Mouse (Mus musculus) limb, embryonic 10.5 days (tissue): ENCODE data around the gene Cntnap5c. TPM values are rescaled to one million over a fixed set of nuclear protein-coding genes. Genes with fewer than 3 reads are reported as not detected.

Experiments
- DNase-seq: peaks from one replicate; pipeline ENCODE4 v3.0.0-alpha.2; 2017; ENCODE audit warnings: low spot score
- H3K27ac ChIP-seq: fragments of 300-500 bp; sonication (generic); 2 replicates; pipeline ENCODE4 v1.5.1; 2016; ENCODE audit warnings: mild to moderate bottlenecking
- H3K27me3 ChIP-seq: fragments of 300-500 bp; sonication (generic); 2 replicates; pipeline ENCODE4 v1.6.1; 2016; ENCODE audit warnings: low read depth, mild to moderate bottlenecking; ENCODE audit not compliant: poor library complexity, severe bottlenecking
- H3K36me3 ChIP-seq: fragments of 300-500 bp; sonication (generic); 2 replicates; pipeline ENCODE4 v1.6.1; 2016; ENCODE audit warnings: mild to moderate bottlenecking, moderate library complexity
- H3K4me1 ChIP-seq: fragments of 300-500 bp; sonication (generic); 2 replicates; pipeline ENCODE4 v1.6.1; 2016
- H3K4me3 ChIP-seq: fragments of 300-500 bp; sonication (generic); 2 replicates; pipeline ENCODE4 v1.5.1; 2016; ENCODE audit warnings: mild to moderate bottlenecking, moderate library complexity
- H3K9me3 ChIP-seq: fragments of 300-500 bp; sonication (generic); replicated peaks from 2 replicates; pipeline ENCODE4 v1.6.1; 2016; ENCODE audit warnings: mild to moderate bottlenecking
- WGBS: fragments of 180-500 bp; shearing (Covaris S2); methylation state at CpG from one replicate; pipeline ENCODE4 v1.1.7; 2016; 5-methylcytosine and 5-hydroxymethylcytosine counted together
- polyA plus RNA-seq: library from polyadenylated mRNA; unstranded; fragments of >200 nt; fragmentation: Nextera tagmentation; extraction: Ambion mirVana; gene quantifications from 2 replicates; pipeline ENCODE4 v1.2.1, GENCODE M21; 2016

The Cntnap5c gene
- polyA plus RNA-seq, 1 experiment from 2014 or later: not detected

DNA sequence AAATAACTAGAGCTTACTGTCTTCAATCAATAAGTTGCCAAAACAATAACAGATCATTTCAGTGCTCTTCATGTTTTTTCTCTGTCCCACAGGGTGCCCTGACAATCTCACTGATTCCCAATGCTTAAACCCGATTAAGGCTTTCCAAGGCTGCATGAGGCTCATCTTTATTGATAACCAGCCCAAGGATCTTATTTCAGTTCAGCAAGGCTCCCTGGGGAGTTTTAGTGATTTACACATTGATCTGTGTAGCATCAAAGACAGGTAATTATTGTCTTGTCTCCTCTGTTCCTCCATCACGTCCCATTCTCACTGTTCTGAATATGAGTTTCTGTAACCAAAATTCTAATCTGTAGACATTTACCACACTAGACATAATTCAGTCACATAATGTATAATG lies 335.1 kb downstream of the Cntnap5c start:
- Histone ChIP-seq H3K27me3 (no peaks in the 10 kb centered on the region), H3K4me3 (no peak overlapping the region), H3K27ac (no peak overlapping the region), H3K4me1 (no peaks in the 10 kb centered on the region), H3K36me3 (no peaks in the 10 kb centered on the region), H3K9me3 (no peaks in the 10 kb centered on the region)
- no peak for DNase-seq
- WGBS: 75% methylated on average over 2 of the region's 2 CpGs

GRCm38 (mm10) chr17:58107901-58108300 lies 338.5 kb downstream of the Cntnap5c start:
- 93% methylated on average over 3 of the region's 3 CpGs for WGBS
- no peak for DNase-seq
- H3K36me3 ChIP-seq: no peaks in the 10 kb centered on the region
- no peaks in the 10 kb centered on the region for H3K4me1 ChIP-seq
- no peak overlapping the region for H3K4me3 ChIP-seq
- no peaks in the 10 kb centered on the region for H3K27me3 ChIP-seq
- H3K9me3 ChIP-seq: no peaks in the 10 kb centered on the region
- H3K27ac ChIP-seq: no peak overlapping the region

GRCm38 (mm10) chr17:58108335-58108734 lies 339.0 kb downstream of the Cntnap5c start:
- 83% methylated on average over 1 of the region's 1 CpGs for WGBS
- Histone ChIP-seq H3K27ac (no peak overlapping the region), H3K27me3 (no peaks in the 10 kb centered on the region), H3K4me3 (no peak overlapping the region), H3K36me3 (no peaks in the 10 kb centered on the region), H3K4me1 (no peaks in the 10 kb centered on the region), H3K9me3 (no peaks in the 10 kb centered on the region)
- DNase-seq: no peak

GRCm38 (mm10) chr17:58187171-58187570 lies 417.8 kb downstream of the Cntnap5c start:
- no peak overlapping the region for H3K4me3 ChIP-seq
- WGBS: 79% methylated on average over 1 of the region's 1 CpGs
- no peak for DNase-seq
- no peaks in the 10 kb centered on the region for H3K27me3 ChIP-seq
- no peaks in the 10 kb centered on the region for H3K36me3 ChIP-seq
- H3K27ac ChIP-seq: no peak overlapping the region
- H3K9me3 ChIP-seq: no peaks in the 10 kb centered on the region
- no peaks in the 10 kb centered on the region for H3K4me1 ChIP-seq

DNA sequence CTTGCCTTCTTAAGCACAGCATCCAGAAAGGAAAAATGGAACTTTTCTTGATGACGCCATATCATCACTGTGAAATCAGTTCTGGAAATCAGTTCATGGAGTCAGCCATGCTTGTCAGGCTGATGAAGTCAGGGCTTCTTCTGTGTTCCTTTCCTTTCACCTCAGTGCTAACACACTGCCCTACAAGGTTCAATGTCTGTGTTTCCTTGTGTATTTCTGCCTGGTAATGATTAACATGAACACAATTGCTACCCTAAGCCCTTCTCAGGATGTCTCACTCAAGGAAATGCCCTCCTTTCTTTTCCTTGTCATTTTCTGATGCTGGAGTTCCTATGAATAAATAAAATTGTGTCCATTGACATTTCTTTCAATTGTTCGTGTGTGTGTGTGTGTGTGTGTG lies 431.8 kb downstream of the Cntnap5c start:
- Histone ChIP-seq H3K4me3 (no peak overlapping the region), H3K36me3 (no peaks in the 10 kb centered on the region), H3K27ac (no peak overlapping the region), H3K9me3 (no peaks in the 10 kb centered on the region), H3K4me1 (no peaks in the 10 kb centered on the region), H3K27me3 (no peaks in the 10 kb centered on the region)
- WGBS: 88% methylated on average over 2 of the region's 2 CpGs
- DNase-seq: no peak

- no peak overlapping the region for H3K4me3 ChIP-seq
- WGBS: 87% methylated on average over 2 of the region's 2 CpGs
- no peaks in the 10 kb centered on the region for H3K36me3 ChIP-seq
- DNase-seq: no peak
- H3K27me3 ChIP-seq: no peaks in the 10 kb centered on the region
- no peak overlapping the region for H3K27ac ChIP-seq
- no peaks in the 10 kb centered on the region for H3K9me3 ChIP-seq
- H3K4me1 ChIP-seq: no peaks in the 10 kb centered on the region
Observed at GRCm38 (mm10) chr17:58268058-58268457, 498.7 kb downstream of the Cntnap5c start.

DNA sequence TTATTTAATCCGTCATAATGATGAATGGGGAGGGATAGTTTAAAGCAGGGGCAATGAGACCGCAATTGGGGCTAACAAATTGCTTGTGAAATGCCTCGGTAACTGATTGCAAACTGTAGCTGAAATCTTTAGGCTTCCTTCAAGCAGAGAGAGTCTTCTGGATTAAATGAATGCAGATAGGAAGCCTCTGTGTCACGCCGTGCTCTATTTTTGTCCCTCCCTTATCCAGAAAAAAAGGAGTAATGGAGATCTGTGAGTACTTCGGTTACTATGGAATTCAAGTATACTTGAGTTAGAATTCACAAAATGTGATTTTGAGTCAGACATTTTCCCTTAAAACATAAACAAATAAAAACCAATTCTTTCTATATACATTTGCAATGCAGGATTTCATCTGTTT lies 581.9 kb downstream of the Cntnap5c start:
- H3K27me3 ChIP-seq: no peaks in the 10 kb centered on the region
- no peak overlapping the region for H3K27ac ChIP-seq
- H3K4me1 ChIP-seq: peaks cover 3% of the 10 kb centered on the region
- 88% methylated on average over 6 of the region's 6 CpGs for WGBS
- H3K36me3 ChIP-seq: no peaks in the 10 kb centered on the region
- H3K4me3 ChIP-seq: no peak overlapping the region
- no peaks in the 10 kb centered on the region for H3K9me3 ChIP-seq
- DNase-seq: no peak

- H3K27me3 ChIP-seq: no peaks in the 10 kb centered on the region
- no peak overlapping the region for H3K27ac ChIP-seq
- DNase-seq: no peak
- H3K4me3 ChIP-seq: no peak overlapping the region
- peaks cover 7% of the 10 kb centered on the region for H3K4me1 ChIP-seq
- no peaks in the 10 kb centered on the region for H3K9me3 ChIP-seq
- no peaks in the 10 kb centered on the region for H3K36me3 ChIP-seq
- WGBS: 49% methylated on average over 2 of the region's 2 CpGs
Observed at GRCm38 (mm10) chr17:58356224-58356623, 586.9 kb downstream of the Cntnap5c start.

DNA sequence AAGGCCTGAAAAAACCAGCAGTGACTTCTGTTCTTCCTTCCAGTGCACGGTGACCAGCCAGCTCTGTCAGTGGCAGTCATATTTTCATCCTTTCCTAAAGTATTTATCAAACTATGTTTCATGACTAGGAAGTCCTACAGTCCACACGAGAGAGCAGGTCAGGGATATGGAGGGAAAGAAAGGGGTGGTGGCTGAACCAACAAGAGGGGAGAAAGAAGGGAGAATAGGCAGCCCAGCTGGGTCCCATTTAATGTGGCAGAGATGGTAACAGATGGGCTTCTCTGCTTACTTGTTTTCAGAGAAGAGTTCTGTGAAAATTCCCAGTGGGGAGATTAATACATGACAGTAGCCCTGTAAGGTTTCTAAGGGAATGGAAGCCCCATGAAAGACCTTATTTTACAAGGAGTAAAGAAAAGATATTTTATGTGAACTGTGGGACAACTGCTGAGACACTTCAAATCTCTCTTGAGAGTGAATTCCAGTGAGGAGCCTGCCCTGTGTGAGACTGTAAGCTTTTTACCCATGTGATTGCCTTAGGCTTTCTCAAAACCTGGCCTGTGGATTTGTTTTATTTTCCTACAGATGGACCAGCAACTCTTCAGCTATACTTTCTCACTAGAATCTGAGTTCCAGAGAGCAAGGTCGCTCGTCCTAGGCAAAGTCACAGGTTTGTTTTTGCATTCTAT lies 594.4 kb downstream of the Cntnap5c start:
- Histone ChIP-seq H3K36me3 (no peaks in the 10 kb centered on the region), H3K27ac (no peak overlapping the region), H3K4me3 (no peak overlapping the region), H3K27me3 (no peaks in the 10 kb centered on the region), H3K4me1 (no peaks in the 10 kb centered on the region), H3K9me3 (no peaks in the 10 kb centered on the region)
- 85% methylated on average over 4 of the region's 4 CpGs for WGBS
- no peak for DNase-seq

- H3K4me3 ChIP-seq: no peak overlapping the region
- no peak for DNase-seq
Observed at GRCm38 (mm10) chr17:58370089-58370488, 600.7 kb downstream of the Cntnap5c start.

GRCm38 (mm10) chr17:58407769-58408168 lies 638.4 kb downstream of the Cntnap5c start:
- Histone ChIP-seq H3K27me3 (no peaks in the 10 kb centered on the region), H3K9me3 (no peaks in the 10 kb centered on the region), H3K27ac (no peak overlapping the region), H3K4me1 (no peaks in the 10 kb centered on the region), H3K36me3 (no peaks in the 10 kb centered on the region), H3K4me3 (no peak overlapping the region)
- DNase-seq: no peak

More at GRCm38 (mm10) chr17:58370089-58370488, 600.7 kb downstream of the Cntnap5c start:
- Histone ChIP-seq H3K4me1 (no peaks in the 10 kb centered on the region), H3K27me3 (no peaks in the 10 kb centered on the region), H3K27ac (no peak overlapping the region), H3K9me3 (no peaks in the 10 kb centered on the region), H3K36me3 (no peaks in the 10 kb centered on the region)

- H3K4me3 ChIP-seq: no peak overlapping the region
- no peaks in the 10 kb centered on the region for H3K4me1 ChIP-seq
- H3K27ac ChIP-seq: no peak overlapping the region
- DNase-seq: no peak
- H3K36me3 ChIP-seq: no peaks in the 10 kb centered on the region
- 91% methylated on average over 1 of the region's 1 CpGs for WGBS
- no peaks in the 10 kb centered on the region for H3K9me3 ChIP-seq
- no peaks in the 10 kb centered on the region for H3K27me3 ChIP-seq
Observed at GRCm38 (mm10) chr17:58408756-58409155, 639.4 kb downstream of the Cntnap5c start.

DNA sequence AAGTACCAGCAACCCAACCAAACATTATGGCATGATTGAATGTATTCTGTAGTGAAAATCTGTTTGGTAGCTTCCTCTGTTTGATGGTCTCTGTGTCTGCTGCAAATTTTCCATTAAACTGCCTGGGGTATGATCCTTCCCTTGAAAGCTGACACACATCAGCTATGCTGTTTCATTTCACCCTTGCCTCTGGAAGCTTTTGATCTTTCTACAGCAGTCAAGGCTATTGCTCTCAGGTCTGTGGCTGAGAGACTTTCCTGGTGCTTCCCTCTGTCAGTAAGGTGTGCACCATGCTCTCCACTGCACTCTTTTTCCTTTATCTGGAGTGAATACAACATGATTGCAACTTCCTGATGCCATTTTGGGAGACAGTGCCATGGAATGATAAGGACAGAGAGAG lies 668.1 kb downstream of the Cntnap5c start:
- Histone ChIP-seq H3K27me3 (no peaks in the 10 kb centered on the region), H3K27ac (no peak overlapping the region), H3K36me3 (no peaks in the 10 kb centered on the region), H3K4me3 (no peak overlapping the region), H3K4me1 (no peaks in the 10 kb centered on the region), H3K9me3 (no peaks in the 10 kb centered on the region)
- DNase-seq: no peak
